Mouse (Mus musculus): ENCODE results near the gene Hcar2. TPM values are rescaled to one million over a fixed set of nuclear protein-coding genes. Genes with fewer than 3 reads are reported as not detected.

Gene Hcar2
- total RNA-seq, 2 experiments from 2014 or later, result not detected

DNA sequence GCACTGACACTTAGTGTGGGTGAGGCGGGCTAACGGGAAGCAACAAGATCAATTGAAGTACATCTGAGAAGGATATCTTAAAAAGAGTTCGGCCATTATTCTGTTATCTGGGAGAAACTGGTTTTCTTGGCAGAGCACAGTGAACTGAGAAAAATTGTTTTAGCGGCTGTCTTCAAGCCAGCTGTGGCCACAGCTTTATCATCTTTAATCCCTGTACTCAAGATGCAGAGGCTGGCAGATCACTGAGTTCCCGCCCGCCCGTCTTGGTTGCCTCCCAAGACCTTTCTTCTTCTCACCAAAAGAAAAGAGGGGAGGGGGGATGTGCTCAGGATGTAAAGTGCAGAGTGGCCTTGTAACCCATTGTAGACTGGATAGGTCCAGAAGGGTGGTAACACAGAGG lies 48.4 kb downstream of the Hcar2 start:
- DNase-seq (ENCODE audit: low spot score in 2 of 2), result no peak
- intact Hi-C loops (cut with DNase I), result no loop called here

Other genes with a start within 250 kb of the Hcar2 start
- gene Clip1, start 180.9 kb downstream of the Hcar2 start, total RNA-seq (2021), result 100 to 1,000 TPM; 117 to 144 TPM
- 10 to 100 TPM; 39.5 to 49.0 TPM for gene Zcchc8, start 144.4 kb downstream of the Hcar2 start, total RNA-seq (2021)
- 10 to 100 TPM; 69.7 to 86.1 TPM for gene Rsrc2, start 116.1 kb downstream of the Hcar2 start, total RNA-seq (2021)
- 1 to 10 TPM in 1 of 2 experiments, under 1 TPM in 1; 0.84 to 1.2 TPM for gene Kntc1, start 115.8 kb downstream of the Hcar2 start, total RNA-seq (2021)
- 1 to 10 TPM; 1.0 to 1.4 TPM for gene Hcar1, start 14.5 kb upstream of the Hcar2 start, total RNA-seq (2021)
- 10 to 100 TPM; 67.7 to 70.2 TPM for gene Denr, start 41.7 kb upstream of the Hcar2 start, total RNA-seq (2021)
- gene Gm43518, start 61.9 kb upstream of the Hcar2 start, total RNA-seq (2021), result 1 to 10 TPM in 1 of 2 experiments, under 1 TPM in 1; 0.76 to 1.7 TPM
- 1 to 10 TPM; 2.0 to 4.2 TPM for gene Ccdc62, start 65.2 kb upstream of the Hcar2 start, total RNA-seq (2021)
- 10 to 100 TPM; 70.3 to 77.3 TPM for gene Hip1r, start 108.1 kb upstream of the Hcar2 start, total RNA-seq (2021)
- gene Vps37b, start 166.8 kb upstream of the Hcar2 start, total RNA-seq (2021), result 10 to 100 TPM; 45.8 to 51.0 TPM
- 10 to 100 TPM; 55.9 to 57.5 TPM for gene Abcb9, start 230.3 kb upstream of the Hcar2 start, total RNA-seq (2021)
- 10 to 100 TPM; 37.3 to 37.8 TPM for gene Ogfod2, start 246.8 kb upstream of the Hcar2 start, total RNA-seq (2021)